Mouse (Mus musculus) MEL (cell line): ENCODE results near the gene Rsph3a.
"Not testable (repeated sequence)": the region's sequence is repeated elsewhere in the genome, so short reads cannot be mapped to it uniquely, and the experiment has no call there.

Experiments
- CTCF ChIP-seq, 3 experiments: IDR thresholded peaks in 2 of 3; conservative IDR thresholded peaks in 1 of 3; 2 replicates each; pipeline ENCODE4 v1.5.1; 2011 to 2012; ENCODE audit warnings: low read length in 3 of 3, low read depth in 2 of 3, mild to moderate bottlenecking in 2 of 3, improper control_type of control experiment in 1 of 3, inconsistent platforms in 1 of 3, mixed read lengths in 1 of 3, moderate library complexity in 1 of 3; ENCODE audit not compliant: control insufficient read depth in 1 of 3, insufficient read depth in 1 of 3, poor library complexity in 1 of 3, severe bottlenecking in 1 of 3
- EP300 ChIP-seq, 2 experiments: IDR thresholded peaks; 2 replicates each; pipeline ENCODE4 v1.6.1; 2011; ENCODE audit warnings: improper control_type of control experiment in 2 of 2, low read length in 2 of 2, low read depth in 1 of 2, mild to moderate bottlenecking in 1 of 2
- ETS1 ChIP-seq: IDR thresholded peaks from 2 replicates; pipeline ENCODE4 v1.6.1; 2012; ENCODE audit warnings: low read depth, mild to moderate bottlenecking, inconsistent platforms, low read length, improper control_type of control experiment, moderate library complexity
- HCFC1 ChIP-seq: IDR thresholded peaks from 2 replicates; pipeline ENCODE4 v1.6.1; 2012; ENCODE audit warnings: low read depth, mild to moderate bottlenecking, inconsistent platforms, low read length, improper control_type of control experiment, moderate library complexity
- MAFK ChIP-seq: IDR thresholded peaks from 2 replicates; pipeline ENCODE4 v1.6.1; 2011; ENCODE audit warnings: low read depth, mild to moderate bottlenecking, low read length, improper control_type of control experiment, borderline replicate concordance
- MYC ChIP-seq: IDR thresholded peaks from 2 replicates; pipeline ENCODE4 v1.6.1; 2011; ENCODE audit warnings: low read depth, mild to moderate bottlenecking, low read length, improper control_type of control experiment, moderate library complexity
- NELFE ChIP-seq: IDR thresholded peaks from 2 replicates; pipeline ENCODE4 v1.6.1; 2011; ENCODE audit warnings: low read depth, low read length, improper control_type of control experiment
- POLR2A ChIP-seq, 2 experiments: IDR thresholded peaks; 2 replicates each; pipeline ENCODE4 v1.6.1; 2011 to 2012; ENCODE audit warnings: low read length in 2 of 2, mild to moderate bottlenecking in 2 of 2, control low read depth in 1 of 2, improper control_type of control experiment in 1 of 2, low read depth in 1 of 2, moderate library complexity in 1 of 2; ENCODE audit not compliant: control insufficient read depth in 1 of 2, insufficient read depth in 1 of 2, poor library complexity in 1 of 2
- RCOR1 ChIP-seq: IDR thresholded peaks from 2 replicates; pipeline ENCODE4 v1.6.1; 2012; ENCODE audit warnings: low read depth, mild to moderate bottlenecking, inconsistent platforms, low read length, improper control_type of control experiment
- SMC3 ChIP-seq: IDR thresholded peaks from 2 replicates; pipeline ENCODE4 v1.6.1; 2011; ENCODE audit warnings: low read depth, low read length, improper control_type of control experiment

DNA sequence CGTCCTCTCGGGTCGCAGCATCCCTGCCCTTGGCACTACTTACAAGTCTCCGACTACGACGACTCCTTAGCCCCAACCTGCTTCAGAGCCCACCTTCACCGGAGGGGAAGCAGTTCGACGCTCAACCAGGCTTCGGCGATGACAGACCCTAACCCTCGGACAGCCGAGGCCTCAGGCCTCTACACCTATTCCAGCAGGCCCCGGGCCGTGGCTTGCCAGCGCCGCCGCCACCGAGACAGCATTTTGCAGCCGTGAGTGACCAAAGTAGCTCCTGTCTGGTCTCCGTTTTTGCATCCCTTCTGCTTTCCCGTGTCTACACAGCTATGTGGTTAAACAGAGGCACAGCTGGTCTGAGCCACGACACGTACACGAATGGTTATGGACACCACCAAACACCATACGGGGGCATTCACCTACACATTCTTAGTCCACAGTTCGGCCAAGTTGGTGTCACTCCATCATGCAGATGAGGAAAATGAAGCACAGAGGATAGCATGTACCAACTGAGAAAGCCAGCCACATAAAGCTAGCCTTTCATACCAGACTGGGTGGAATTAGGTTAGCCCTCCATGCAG, 726 bp downstream of the Rsph3a start:
- TF ChIP-seq CTCF (IDR thresholded peaks at IDR 0.05 in 2 of 3, conservative IDR thresholded peaks at IDR 0.05 in 1 of 3; ENCODE audit: control insufficient read depth in 1 of 3, insufficient read depth in 1 of 3, low read depth in 2 of 3, low read length in 3 of 3, poor library complexity in 1 of 3, severe bottlenecking in 1 of 3); SMC3; HCFC1; EP300 (IDR thresholded peaks at IDR 0.05; ENCODE audit: low read depth in 1 of 2, low read length in 2 of 2); POLR2A (IDR thresholded peaks at IDR 0.05; ENCODE audit: control insufficient read depth in 1 of 2, insufficient read depth in 1 of 2, low read depth in 1 of 2, low read length in 2 of 2, poor library complexity in 1 of 2); NELFE; ETS1; MAFK; MYC; RCOR1: not testable (repeated sequence)
